Mouse (Mus musculus): Measurements from ENCODE around the gene Fam168a. TPM values are rescaled to one million over a fixed set of nuclear protein-coding genes. Genes with fewer than 3 reads are reported as not detected.
"Not testable (repeated sequence)": the region's sequence is repeated elsewhere in the genome, so short reads cannot be mapped to it uniquely, and the experiment has no call there.

Gene Fam168a
- polyA plus RNA-seq, 1 experiment from 2014 or later: 45.2 TPM

- DNase-seq (ENCODE audit: low spot score) (peak; percentile 6), ATAC-seq (ENCODE audit: insufficient read depth, low FRiP score, low TSS enrichment) (no peak)
- Histone ChIP-seq H3K36me3 (ENCODE audit: control insufficient read depth, insufficient read depth, low read length) (peaks cover 3% of the 10 kb centered on the region), H3K27me3 (ENCODE audit: control insufficient read depth, insufficient read depth, low read length) (no peaks in the 10 kb centered on the region), H3K4me3 (ENCODE audit: low read depth, low read length) (no peak overlapping the region), H3K4me1 (ENCODE audit: control insufficient read depth, insufficient read depth, low read length) (no peaks in the 10 kb centered on the region), H3K27ac (ENCODE audit: low read depth, low read length) (no peak overlapping the region), H3K9ac (ENCODE audit: low read length) (no peak overlapping the region), H3K9me3 (ENCODE audit: control insufficient read depth, low read length) (no peaks in the 10 kb centered on the region), H3K4me2 (ENCODE audit: low read depth) (no peak overlapping the region)
Measured at GRCm38 (mm10) chr7:100845026-100845400, 138.6 kb downstream of the Fam168a start.

DNA sequence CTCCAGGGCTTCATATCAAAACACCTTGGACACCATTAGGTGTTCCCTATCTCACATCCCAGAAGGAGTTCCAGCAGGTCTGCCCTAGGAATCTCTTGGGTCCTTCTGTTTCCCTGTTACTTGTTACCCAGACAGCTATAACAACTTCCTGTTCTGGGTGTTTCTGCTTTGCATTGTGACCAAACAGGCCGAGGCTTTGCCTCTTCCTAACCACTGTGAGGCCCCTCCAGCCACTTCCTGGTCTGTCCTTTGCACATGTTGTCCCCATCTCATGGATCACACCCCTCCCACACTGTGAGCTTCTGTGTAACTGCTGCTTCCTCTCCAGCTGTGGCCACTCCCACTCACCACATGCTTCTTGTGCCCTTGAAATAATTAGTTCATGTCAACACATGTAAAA lies 139.0 kb downstream of the Fam168a start:
- ATAC-seq (ENCODE audit: insufficient read depth, low FRiP score, low TSS enrichment): no peak
- H3K27me3 ChIP-seq (ENCODE audit: control insufficient read depth, insufficient read depth, low read length): no peaks in the 10 kb centered on the region
- no peaks in the 10 kb centered on the region for H3K4me1 ChIP-seq (ENCODE audit: control insufficient read depth, insufficient read depth, low read length)
- H3K27ac ChIP-seq (ENCODE audit: low read depth, low read length): no peak overlapping the region
- H3K4me2 ChIP-seq (ENCODE audit: low read depth): no peak overlapping the region
- 33% methylated on average over 1 of the region's 1 CpGs for WGBS
- H3K9ac ChIP-seq (ENCODE audit: low read length): no peak overlapping the region
- peaks cover 3% of the 10 kb centered on the region for H3K36me3 ChIP-seq (ENCODE audit: control insufficient read depth, insufficient read depth, low read length)
- no peak for DNase-seq (ENCODE audit: low spot score)
- H3K9me3 ChIP-seq (ENCODE audit: control insufficient read depth, low read length): no peaks in the 10 kb centered on the region
- H3K4me3 ChIP-seq (ENCODE audit: low read depth, low read length): no peak overlapping the region

DNA sequence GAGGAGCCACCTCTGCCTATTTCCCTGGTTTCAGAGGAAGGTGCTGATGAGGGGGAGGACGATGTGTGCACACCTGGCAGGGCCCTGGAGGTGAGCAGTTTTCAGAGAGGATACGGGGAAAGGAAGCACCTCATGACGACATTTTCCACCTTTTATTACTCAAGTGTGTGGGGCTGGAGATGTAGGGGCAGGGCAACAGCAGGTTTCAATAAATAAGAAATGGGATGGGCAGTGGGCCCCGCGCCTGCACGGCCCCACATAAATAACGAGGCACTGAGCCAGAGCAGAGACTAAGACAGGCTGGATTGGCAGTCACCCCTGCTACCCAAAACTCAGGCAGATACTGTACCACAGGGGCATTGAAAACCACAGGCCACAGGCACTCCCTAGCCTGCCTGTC lies 139.6 kb downstream of the Fam168a start:
- not testable (repeated sequence) for ATAC-seq (ENCODE audit: insufficient read depth, low FRiP score, low TSS enrichment)

GRCm38 (mm10) chr7:100847131-100847530 lies 140.7 kb downstream of the Fam168a start:
- Histone ChIP-seq H3K36me3 (ENCODE audit: control insufficient read depth, insufficient read depth, low read length) (no peaks in the 10 kb centered on the region; the same call in 1 of the 2 replicates), H3K4me2 (ENCODE audit: low read depth) (no peak overlapping the region), H3K4me1 (ENCODE audit: control insufficient read depth, insufficient read depth, low read length) (peaks cover 5% of the 10 kb centered on the region; the same call in 1 of the 2 replicates), H3K27ac (ENCODE audit: low read depth, low read length) (no peak overlapping the region), H3K27me3 (ENCODE audit: control insufficient read depth, insufficient read depth, low read length) (no peaks in the 10 kb centered on the region), H3K9ac (ENCODE audit: low read length) (no peak overlapping the region), H3K9me3 (ENCODE audit: control insufficient read depth, low read length) (no peaks in the 10 kb centered on the region), H3K4me3 (ENCODE audit: low read depth, low read length) (no peak overlapping the region)
- ATAC-seq (ENCODE audit: insufficient read depth, low FRiP score, low TSS enrichment): no peak
- 90% methylated on average over 6 of the region's 6 CpGs for WGBS
- DNase-seq (ENCODE audit: low spot score): no peak

More for the DNA sequence above, 139.6 kb downstream of the Fam168a start:
- H3K36me3 ChIP-seq (ENCODE audit: control insufficient read depth, insufficient read depth, low read length); H3K9me3 ChIP-seq (ENCODE audit: control insufficient read depth, low read length); H3K27me3 ChIP-seq (ENCODE audit: control insufficient read depth, insufficient read depth, low read length); H3K4me3 ChIP-seq (ENCODE audit: low read depth, low read length); DNase-seq (ENCODE audit: low spot score); H3K9ac ChIP-seq (ENCODE audit: low read length); H3K4me2 ChIP-seq (ENCODE audit: low read depth); H3K27ac ChIP-seq (ENCODE audit: low read depth, low read length); H3K4me1 ChIP-seq (ENCODE audit: control insufficient read depth, insufficient read depth, low read length): not testable (repeated sequence)
- 72% methylated on average over 7 of the region's 7 CpGs for WGBS

DNA sequence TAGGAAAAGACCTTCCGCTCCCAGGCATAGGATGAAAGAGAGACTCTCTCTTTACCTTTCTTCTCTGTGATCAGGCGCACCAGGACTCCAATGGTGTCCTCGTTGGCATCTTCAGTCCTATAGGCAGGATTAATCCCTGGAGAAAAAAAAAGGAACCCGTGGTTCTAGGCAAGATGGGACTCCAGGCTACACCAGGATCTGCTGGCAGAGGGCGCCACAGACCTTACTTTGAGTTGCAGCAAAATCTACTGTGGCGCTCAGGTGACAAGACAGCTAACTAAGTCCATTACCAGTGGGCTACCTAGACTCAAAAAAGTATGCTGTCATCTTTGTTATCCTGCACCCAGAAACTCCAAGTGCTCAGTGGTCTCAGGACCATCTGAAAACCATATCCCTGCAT lies 142.3 kb downstream of the Fam168a start:
- Histone ChIP-seq H3K9me3 (ENCODE audit: control insufficient read depth, low read length) (no peaks in the 10 kb centered on the region), H3K4me2 (ENCODE audit: low read depth) (no peak overlapping the region), H3K27ac (ENCODE audit: low read depth, low read length) (no peak overlapping the region), H3K4me1 (ENCODE audit: control insufficient read depth, insufficient read depth, low read length) (peaks cover 8% of the 10 kb centered on the region), H3K36me3 (ENCODE audit: control insufficient read depth, insufficient read depth, low read length) (no peaks in the 10 kb centered on the region), H3K4me3 (ENCODE audit: low read depth, low read length) (no peak overlapping the region), H3K9ac (ENCODE audit: low read length) (no peak overlapping the region), H3K27me3 (ENCODE audit: control insufficient read depth, insufficient read depth, low read length) (no peaks in the 10 kb centered on the region)
- ATAC-seq (ENCODE audit: insufficient read depth, low FRiP score, low TSS enrichment): no peak
- 34% methylated on average over 6 of the region's 6 CpGs for WGBS
- peak; percentile 63 for DNase-seq (ENCODE audit: low spot score)

- ATAC-seq (ENCODE audit: insufficient read depth, low FRiP score, low TSS enrichment) (no peak), DNase-seq (ENCODE audit: low spot score) (no peak)
- H3K27me3 ChIP-seq (ENCODE audit: control insufficient read depth, insufficient read depth, low read length): no peaks in the 10 kb centered on the region
- no peak overlapping the region for H3K4me3 ChIP-seq (ENCODE audit: low read depth, low read length)
- H3K36me3 ChIP-seq (ENCODE audit: control insufficient read depth, insufficient read depth, low read length): no peaks in the 10 kb centered on the region
- peaks cover 12% of the 10 kb centered on the region for H3K4me1 ChIP-seq (ENCODE audit: control insufficient read depth, insufficient read depth, low read length)
- H3K9me3 ChIP-seq (ENCODE audit: control insufficient read depth, low read length): no peaks in the 10 kb centered on the region
- no peak overlapping the region for H3K4me2 ChIP-seq (ENCODE audit: low read depth)
- no peak overlapping the region for H3K27ac ChIP-seq (ENCODE audit: low read depth, low read length)
- no peak overlapping the region for H3K9ac ChIP-seq (ENCODE audit: low read length)
- 85% methylated on average over 2 of the region's 2 CpGs for WGBS
Measured at GRCm38 (mm10) chr7:100849508-100849907, 143.1 kb downstream of the Fam168a start.

GRCm38 (mm10) chr7:100851481-100852356 lies 145.3 kb downstream of the Fam168a start:
- no peaks in the 10 kb centered on the region for H3K36me3 ChIP-seq (ENCODE audit: control insufficient read depth, insufficient read depth, low read length)
- no peak overlapping the region for H3K4me2 ChIP-seq (ENCODE audit: low read depth)
- H3K27me3 ChIP-seq (ENCODE audit: control insufficient read depth, insufficient read depth, low read length): no peaks in the 10 kb centered on the region
- no peaks in the 10 kb centered on the region for H3K9me3 ChIP-seq (ENCODE audit: control insufficient read depth, low read length)
- no peak overlapping the region for H3K27ac ChIP-seq (ENCODE audit: low read depth, low read length)
- H3K4me3 ChIP-seq (ENCODE audit: low read depth, low read length): no peak overlapping the region
- H3K4me1 ChIP-seq (ENCODE audit: control insufficient read depth, insufficient read depth, low read length): peaks cover 12% of the 10 kb centered on the region
- ATAC-seq (ENCODE audit: insufficient read depth, low FRiP score, low TSS enrichment) (0 out of 2 replicates have a peak, but pooled peaks have one; percentile 35), DNase-seq (ENCODE audit: low spot score) (no peak)
- no peak overlapping the region for H3K9ac ChIP-seq (ENCODE audit: low read length)
- 70% methylated on average over 9 of the region's 9 CpGs for WGBS

- no peak for ATAC-seq (ENCODE audit: insufficient read depth, low FRiP score, low TSS enrichment)
- Histone ChIP-seq H3K4me2 (ENCODE audit: low read depth) (no peak overlapping the region), H3K9me3 (ENCODE audit: control insufficient read depth, low read length) (no peaks in the 10 kb centered on the region), H3K4me1 (ENCODE audit: control insufficient read depth, insufficient read depth, low read length) (peaks cover 12% of the 10 kb centered on the region), H3K27me3 (ENCODE audit: control insufficient read depth, insufficient read depth, low read length) (no peaks in the 10 kb centered on the region), H3K9ac (ENCODE audit: low read length) (no peak overlapping the region), H3K4me3 (ENCODE audit: low read depth, low read length) (no peak overlapping the region), H3K27ac (ENCODE audit: low read depth, low read length) (no peak overlapping the region), H3K36me3 (ENCODE audit: control insufficient read depth, insufficient read depth, low read length) (no peaks in the 10 kb centered on the region)
- 73% methylated on average over 3 of the region's 3 CpGs for WGBS
- DNase-seq (ENCODE audit: low spot score): no peak
Measured at GRCm38 (mm10) chr7:100853396-100853795, 147.0 kb downstream of the Fam168a start.

Measured in neural tube, embryonic 11.5 days (tissue).